In genomic region chr6:144772175-144772918, GRCm38 (mm10) we compare ENCODE assay signal across 12 mouse cellular contexts. TPM values are rescaled to one million over a fixed set of nuclear protein-coding genes. Genes with fewer than 3 reads are reported as not detected.
DNase-seq lines count a peak whose midpoint lies in the region; ATAC-seq lines count a peak whose summit lies in the region.
"Had no signal": no experiment of that assay in that cellular context is flagged by ENCODE, and none has a peak within 500 bp of the region (broad histone marks: within the 10 kb centered on the region; RNA-seq: fewer than 3 reads in every experiment).

No protein-coding gene starts in this region.

- peaks cover 43% of the 10 kb centered on the region for H3K4me1 ChIP-seq in forebrain, embryonic 12.5 days
- H3K4me1 ChIP-seq in forebrain, embryonic 16.5 days (replicated peaks; ENCODE audit: control insufficient read depth, insufficient read depth, low read length) = peaks cover 10% of the 10 kb centered on the region
- H3K4me1 ChIP-seq in forebrain, embryonic 13.5 days = peaks cover 42% of the 10 kb centered on the region

- H3K9ac ChIP-seq in forebrain, embryonic 12.5 days = no peak overlapping the region
- no peak overlapping the region for H3K9ac ChIP-seq in forebrain, embryonic 16.5 days (replicated peaks; ENCODE audit: low read depth, low read length)
- H3K9ac ChIP-seq in forebrain, embryonic 13.5 days = no peak overlapping the region
- H3K9ac ChIP-seq: embryonic facial prominence, embryonic 13.5 days had no signal

- H3K4me2 ChIP-seq in forebrain, embryonic 12.5 days = no peak overlapping the region
- H3K4me2 ChIP-seq in forebrain, embryonic 16.5 days (ENCODE audit: low read length) = no peak overlapping the region
- H3K4me2 ChIP-seq in forebrain, embryonic 13.5 days = no peak overlapping the region
- H3K4me2 ChIP-seq: embryonic facial prominence, embryonic 13.5 days had no signal

- no peaks in the 10 kb centered on the region for H3K36me3 ChIP-seq in forebrain, embryonic 12.5 days (replicated peaks)
- no peaks in the 10 kb centered on the region for H3K36me3 ChIP-seq in forebrain, embryonic 16.5 days (ENCODE audit: control insufficient read depth, insufficient read depth)
- no peaks in the 10 kb centered on the region for H3K36me3 ChIP-seq in forebrain, embryonic 13.5 days (ENCODE audit: poor library complexity, severe bottlenecking)
- H3K36me3 ChIP-seq: embryonic facial prominence, embryonic 13.5 days had no signal

- H3K4me3 ChIP-seq in forebrain, embryonic 12.5 days (replicated peaks) = no peak overlapping the region
- H3K4me3 ChIP-seq in forebrain, embryonic 16.5 days (replicated peaks; ENCODE audit: low read length) = no peak overlapping the region
- H3K4me3 ChIP-seq in forebrain, embryonic 13.5 days = no peak overlapping the region
- H3K4me3 ChIP-seq: embryonic facial prominence, embryonic 13.5 days; gastrocnemius, adult 2 months had no signal

- peak; percentile 82 for ATAC-seq in forebrain, embryonic 12.5 days (ENCODE audit: low FRiP score)
- no peak for ATAC-seq in forebrain, embryonic 16.5 days
- ATAC-seq in forebrain, embryonic 13.5 days = peak; percentile 51
- ATAC-seq in megakaryocyte, adult 5-6 weeks (ENCODE audit: poor library complexity, severe bottlenecking) = peak; percentile 65

- DNase-seq in lung, postnatal 10 days = peak; percentile 27
- no peak for DNase-seq in lung, postnatal 4 days
- no peak for DNase-seq in heart, adult 8-10 months (ENCODE audit: low spot score)
- DNase-seq in right cerebral cortex, postnatal 25 days = no peak
- DNase-seq: cerebellum, adult 18-20 months; gastrocnemius, adult 2 months; kidney, postnatal 36 days had no signal

- WGBS in forebrain, embryonic 12.5 days = 59% methylated on average over 15 of the region's 15 CpGs
- 60% methylated on average over 15 of the region's 15 CpGs for WGBS in forebrain, embryonic 16.5 days
- 56% methylated on average over 15 of the region's 15 CpGs for WGBS in forebrain, embryonic 13.5 days

- peaks cover 7% of the 10 kb centered on the region; the same call in 1 of the 2 replicates for H3K27me3 ChIP-seq in forebrain, embryonic 12.5 days
- no peaks in the 10 kb centered on the region for H3K27me3 ChIP-seq in forebrain, embryonic 16.5 days (replicated peaks; ENCODE audit: control insufficient read depth, insufficient read depth, low read length)
- 0 out of 2 replicates have a peak, but pooled peaks cover 4% of the 10 kb centered on the region for H3K27me3 ChIP-seq in forebrain, embryonic 13.5 days

- H3K27ac ChIP-seq in forebrain, embryonic 12.5 days = no peak overlapping the region
- no peak overlapping the region for H3K27ac ChIP-seq in forebrain, embryonic 16.5 days (ENCODE audit: low read length)
- no peak overlapping the region for H3K27ac ChIP-seq in forebrain, embryonic 13.5 days
- H3K27ac ChIP-seq: embryonic facial prominence, embryonic 13.5 days; gastrocnemius, adult 2 months had no signal

- H3K9me3 ChIP-seq in forebrain, embryonic 12.5 days = no peaks in the 10 kb centered on the region
- H3K9me3 ChIP-seq in forebrain, embryonic 16.5 days (ENCODE audit: control insufficient read depth, low read length) = no peaks in the 10 kb centered on the region
- no peaks in the 10 kb centered on the region for H3K9me3 ChIP-seq in forebrain, embryonic 13.5 days (replicated peaks)
- H3K9me3 ChIP-seq: embryonic facial prominence, embryonic 13.5 days had no signal

RNA-seq across cellular contexts. Expression of gene Sox5, which starts 9.4 kb away (rescaled TPM):
- polyA plus RNA-seq in forebrain, embryonic 12.5 days (2016; fragmentation: Nextera tagmentation; extraction: Ambion mirVana) = 89.0 and 102 TPM in 2 replicates
- 238 and 246 TPM in 2 replicates for polyA plus RNA-seq in forebrain, embryonic 16.5 days (2015; fragmentation: Nextera tagmentation; extraction: Ambion mirVana)
- polyA plus RNA-seq in forebrain, embryonic 13.5 days (2015; fragmentation: Nextera tagmentation; extraction: Ambion mirVana) = 152 and 198 TPM in 2 replicates
- 0.07 TPM in 1 of 2 replicates, not detected in the other for total RNA-seq in megakaryocyte, adult 5-6 weeks (2015)
- 0.07 TPM in 1 of 2 replicates, not detected in the other for total RNA-seq in megakaryocyte, adult 5-6 weeks (2017)
- total RNA-seq in heart, adult 8-10 months (2022) = 1 to 10 TPM; 1.1 to 3.1 (median 2.2) TPM
